11 mouse cellular contexts compared by ENCODE assay signal in genomic region chr11:102196018-102196797, GRCm38 (mm10). TPM values are rescaled to one million over a fixed set of nuclear protein-coding genes. Genes with fewer than 3 reads are reported as not detected.
A peak's percentile ranks its signal among the peaks of the same experiment; 100 is the strongest.
DNase-seq lines count a peak whose midpoint lies in the region; ATAC-seq lines count a peak whose summit lies in the region.
"Had no signal": no experiment of that assay in that cellular context is flagged by ENCODE, and none has a peak within 500 bp of the region (broad histone marks: within the 10 kb centered on the region; RNA-seq: fewer than 3 reads in every experiment).

No protein-coding gene starts in this region.

- no peaks in the 10 kb centered on the region for H3K27me3 ChIP-seq in heart, embryonic 12.5 days (replicated peaks)
- no peaks in the 10 kb centered on the region for H3K27me3 ChIP-seq in lung, embryonic 16.5 days (ENCODE audit: control insufficient read depth, insufficient read depth, low read depth, low read length)
- no peaks in the 10 kb centered on the region for H3K27me3 ChIP-seq in liver, embryonic 12.5 days (replicated peaks)
- H3K27me3 ChIP-seq in stomach, embryonic 14.5 days (ENCODE audit: control insufficient read depth, insufficient read depth, low read length): no peaks in the 10 kb centered on the region
- H3K27me3 ChIP-seq: CH12.LX; hindbrain, embryonic 15.5 days had no signal

- peaks cover 89% of the 10 kb centered on the region for H3K36me3 ChIP-seq in heart, embryonic 12.5 days
- H3K36me3 ChIP-seq in lung, embryonic 16.5 days (ENCODE audit: control insufficient read depth, insufficient read depth, low read length): peaks cover 50% of the 10 kb centered on the region
- peaks cover 87% of the 10 kb centered on the region for H3K36me3 ChIP-seq in liver, embryonic 12.5 days
- peaks cover 65% of the 10 kb centered on the region for H3K36me3 ChIP-seq in stomach, embryonic 14.5 days (ENCODE audit: control insufficient read depth, insufficient read depth, low read length)

- no peak for ATAC-seq in heart, embryonic 12.5 days (ENCODE audit: insufficient number of reproducible peaks, low FRiP score)
- ATAC-seq in lung, embryonic 16.5 days (ENCODE audit: low read depth): peak; percentile 47; the same call in 1 of the 2 replicates
- ATAC-seq in liver, embryonic 12.5 days: peak; percentile 45
- peak; percentile 65; the same call in 1 of the 2 replicates for ATAC-seq in stomach, embryonic 14.5 days (ENCODE audit: insufficient number of reproducible peaks, insufficient read depth, low FRiP score, low read depth)

- no peaks in the 10 kb centered on the region for H3K9me3 ChIP-seq in heart, embryonic 12.5 days (replicated peaks)
- no peaks in the 10 kb centered on the region for H3K9me3 ChIP-seq in lung, embryonic 16.5 days (ENCODE audit: control insufficient read depth, low read length)
- no peaks in the 10 kb centered on the region for H3K9me3 ChIP-seq in liver, embryonic 12.5 days (replicated peaks)
- no peaks in the 10 kb centered on the region for H3K9me3 ChIP-seq in stomach, embryonic 14.5 days (ENCODE audit: control insufficient read depth, low read depth, low read length)
- H3K9me3 ChIP-seq: hindbrain, embryonic 15.5 days had no signal

- 63% methylated on average over 21 of the region's 21 CpGs for WGBS in heart, embryonic 12.5 days
- WGBS in lung, embryonic 16.5 days: 53% methylated on average over 21 of the region's 21 CpGs
- WGBS in liver, embryonic 12.5 days (ENCODE audit: insufficient replicate concordance): 56% methylated on average over 21 of the region's 21 CpGs
- WGBS in stomach, embryonic 14.5 days: 67% methylated on average over 21 of the region's 21 CpGs

- H3K27ac ChIP-seq in heart, embryonic 12.5 days (ENCODE audit: poor library complexity, severe bottlenecking): no peak overlapping the region
- no peak overlapping the region for H3K27ac ChIP-seq in lung, embryonic 16.5 days (ENCODE audit: low read length)
- H3K27ac ChIP-seq in liver, embryonic 12.5 days: no peak overlapping the region
- H3K27ac ChIP-seq in stomach, embryonic 14.5 days (ENCODE audit: low read length): no peak overlapping the region
- H3K27ac ChIP-seq: gastrocnemius, adult 2 months; hindbrain, embryonic 15.5 days had no signal

- peaks cover 10% of the 10 kb centered on the region for H3K4me1 ChIP-seq in heart, embryonic 12.5 days (replicated peaks)
- H3K4me1 ChIP-seq in lung, embryonic 16.5 days (replicated peaks; ENCODE audit: control insufficient read depth, insufficient read depth, low read length): no peaks in the 10 kb centered on the region
- peaks cover 15% of the 10 kb centered on the region for H3K4me1 ChIP-seq in liver, embryonic 12.5 days
- no peaks in the 10 kb centered on the region; the same call in 1 of the 2 replicates for H3K4me1 ChIP-seq in stomach, embryonic 14.5 days (ENCODE audit: control insufficient read depth, insufficient read depth, low read length)

- no peak for DNase-seq in heart, postnatal 4 days
- no peak for DNase-seq in lung, postnatal 36 days
- no peak for DNase-seq in adrenal gland, postnatal 14 days
- DNase-seq: embryo, embryonic 11 days; gastrocnemius, adult 2 months had no signal

- no peak overlapping the region for H3K4me3 ChIP-seq in heart, embryonic 12.5 days
- H3K4me3 ChIP-seq in lung, embryonic 16.5 days (ENCODE audit: low read length): no peak overlapping the region
- H3K4me3 ChIP-seq in liver, embryonic 12.5 days: no peak overlapping the region
- H3K4me3 ChIP-seq in stomach, embryonic 14.5 days (ENCODE audit: low read depth, low read length): no peak overlapping the region
- H3K4me3 ChIP-seq: gastrocnemius, adult 2 months; hindbrain, embryonic 15.5 days had no signal

- H3K9ac ChIP-seq in heart, embryonic 12.5 days: 0 out of 2 replicates have a peak overlapping the region, but pooled peaks have one; percentile 3
- H3K9ac ChIP-seq in lung, embryonic 16.5 days (ENCODE audit: low read length): no peak overlapping the region
- H3K9ac ChIP-seq in liver, embryonic 12.5 days: no peak overlapping the region
- H3K9ac ChIP-seq in stomach, embryonic 14.5 days (replicated peaks; ENCODE audit: low read depth, low read length): no peak overlapping the region
- H3K9ac ChIP-seq: hindbrain, embryonic 15.5 days had no signal

- H3K4me2 ChIP-seq in heart, embryonic 12.5 days: no peak overlapping the region
- H3K4me2 ChIP-seq in lung, embryonic 16.5 days (ENCODE audit: low read depth, low read length): no peak overlapping the region
- H3K4me2 ChIP-seq in liver, embryonic 12.5 days: 0 out of 2 replicates have a peak overlapping the region, but pooled peaks have one; percentile 12
- H3K4me2 ChIP-seq in stomach, embryonic 14.5 days (replicated peaks; ENCODE audit: low read depth, low read length): no peak overlapping the region
- H3K4me2 ChIP-seq: hindbrain, embryonic 15.5 days had no signal

RNA-seq across cellular contexts. Expression of gene G6pc3, which starts 6.8 kb away (rescaled TPM):
- polyA plus RNA-seq in heart, embryonic 12.5 days (2016; fragmentation: Nextera tagmentation; extraction: Ambion mirVana): 27.1 and 28.0 TPM in 2 replicates
- 10 to 100 TPM; 29.9 to 32.6 TPM for total RNA-seq in heart, postnatal 4 days (2021)
- 28.3 and 28.6 TPM in 2 replicates for polyA plus RNA-seq in lung, embryonic 16.5 days (2015; fragmentation: Nextera tagmentation; extraction: Ambion mirVana)
- 18.0 and 19.7 TPM in 2 replicates for polyA plus RNA-seq in liver, embryonic 12.5 days (2016; fragmentation: Nextera tagmentation; extraction: Ambion mirVana)
- polyA plus RNA-seq in stomach, embryonic 14.5 days (2014; fragmentation: Nextera tagmentation; extraction: Ambion mirVana): 34.4 and 36.6 TPM in 2 replicates
- total RNA-seq in adrenal gland, postnatal 14 days (2021): 82.8 and 83.7 TPM in 2 replicates

RNA-seq across cellular contexts. Expression of gene Lsm12, which starts 11.1 kb away (rescaled TPM):
- 90.9 and 94.3 TPM in 2 replicates for polyA plus RNA-seq in heart, embryonic 12.5 days (2016; fragmentation: Nextera tagmentation; extraction: Ambion mirVana)
- total RNA-seq in heart, postnatal 4 days (2021): 10 to 100 TPM; 71.3 to 75.3 TPM
- 108 and 130 TPM in 2 replicates for polyA plus RNA-seq in lung, embryonic 16.5 days (2015; fragmentation: Nextera tagmentation; extraction: Ambion mirVana)
- 84.3 and 85.8 TPM in 2 replicates for polyA plus RNA-seq in liver, embryonic 12.5 days (2016; fragmentation: Nextera tagmentation; extraction: Ambion mirVana)
- polyA plus RNA-seq in stomach, embryonic 14.5 days (2014; fragmentation: Nextera tagmentation; extraction: Ambion mirVana): 88.2 and 88.5 TPM in 2 replicates
- 78.7 and 81.0 TPM in 2 replicates for total RNA-seq in adrenal gland, postnatal 14 days (2021)

RNA-seq across cellular contexts. Expression of gene Hdac5, which starts 33.8 kb away (rescaled TPM):
- polyA plus RNA-seq in heart, embryonic 12.5 days (2016; fragmentation: Nextera tagmentation; extraction: Ambion mirVana): 92.2 and 95.9 TPM in 2 replicates
- 10 to 100 TPM; 90.7 to 91.4 TPM for total RNA-seq in heart, postnatal 4 days (2021)
- polyA plus RNA-seq in lung, embryonic 16.5 days (2015; fragmentation: Nextera tagmentation; extraction: Ambion mirVana): 70.1 and 80.4 TPM in 2 replicates
- 21.7 and 23.1 TPM in 2 replicates for polyA plus RNA-seq in liver, embryonic 12.5 days (2016; fragmentation: Nextera tagmentation; extraction: Ambion mirVana)
- polyA plus RNA-seq in stomach, embryonic 14.5 days (2014; fragmentation: Nextera tagmentation; extraction: Ambion mirVana): 41.5 and 46.4 TPM in 2 replicates
- total RNA-seq in adrenal gland, postnatal 14 days (2021): 81.1 and 83.7 TPM in 2 replicates

RNA-seq across cellular contexts. Expression of gene Tmem101, which starts 40.0 kb away (rescaled TPM):
- 36.8 and 37.6 TPM in 2 replicates for polyA plus RNA-seq in heart, embryonic 12.5 days (2016; fragmentation: Nextera tagmentation; extraction: Ambion mirVana)
- total RNA-seq in heart, postnatal 4 days (2021): 10 to 100 TPM; 15.0 to 15.4 TPM
- 33.3 and 34.8 TPM in 2 replicates for polyA plus RNA-seq in lung, embryonic 16.5 days (2015; fragmentation: Nextera tagmentation; extraction: Ambion mirVana)
- 16.3 TPM in 2 replicates for polyA plus RNA-seq in liver, embryonic 12.5 days (2016; fragmentation: Nextera tagmentation; extraction: Ambion mirVana)
- 23.0 and 24.8 TPM in 2 replicates for polyA plus RNA-seq in stomach, embryonic 14.5 days (2014; fragmentation: Nextera tagmentation; extraction: Ambion mirVana)
- total RNA-seq in adrenal gland, postnatal 14 days (2021): 14.4 and 16.5 TPM in 2 replicates

RNA-seq across cellular contexts. Expression of gene Nags, which starts 50.9 kb away (rescaled TPM):
- polyA plus RNA-seq in heart, embryonic 12.5 days (2016; fragmentation: Nextera tagmentation; extraction: Ambion mirVana): 0.11 TPM in 1 of 2 replicates, not detected in the other
- not detected for total RNA-seq in heart, postnatal 4 days (2021)
- polyA plus RNA-seq in lung, embryonic 16.5 days (2015; fragmentation: Nextera tagmentation; extraction: Ambion mirVana): 0.73 and 1.5 TPM in 2 replicates
- 7.7 and 8.8 TPM in 2 replicates for polyA plus RNA-seq in liver, embryonic 12.5 days (2016; fragmentation: Nextera tagmentation; extraction: Ambion mirVana)
- not detected in 2 replicates for polyA plus RNA-seq in stomach, embryonic 14.5 days (2014; fragmentation: Nextera tagmentation; extraction: Ambion mirVana)
- total RNA-seq in adrenal gland, postnatal 14 days (2021): 0.60 and 5.8 TPM in 2 replicates
- total RNA-seq: CH12.LX; gastrocnemius, adult 2 months had no signal
- polyA plus RNA-seq: hindbrain, embryonic 15.5 days had no signal
